Mouse (Mus musculus) heart, postnatal 25 days (tissue): ENCODE data around the gene Jph3. TPM values are rescaled to one million over a fixed set of nuclear protein-coding genes. Genes with fewer than 3 reads are reported as not detected.

Source experiments
- DNase-seq: peaks from one replicate; pipeline ENCODE4 v3.0.0; 2022; ENCODE audit warnings: low spot score
- intact Hi-C: fragments of 180-260 bp; cut with DNase I; formaldehyde crosslinking; loops from one replicate; pipeline ENCODE4 v1.15.1; 2025
- total RNA-seq, 2 experiments: library from RNA; stranded (reverse); gene quantifications; 2 replicates each; pipeline ENCODE4 v1.2.3; 2021

Gene Jph3
- total RNA-seq: not detected

DNA sequence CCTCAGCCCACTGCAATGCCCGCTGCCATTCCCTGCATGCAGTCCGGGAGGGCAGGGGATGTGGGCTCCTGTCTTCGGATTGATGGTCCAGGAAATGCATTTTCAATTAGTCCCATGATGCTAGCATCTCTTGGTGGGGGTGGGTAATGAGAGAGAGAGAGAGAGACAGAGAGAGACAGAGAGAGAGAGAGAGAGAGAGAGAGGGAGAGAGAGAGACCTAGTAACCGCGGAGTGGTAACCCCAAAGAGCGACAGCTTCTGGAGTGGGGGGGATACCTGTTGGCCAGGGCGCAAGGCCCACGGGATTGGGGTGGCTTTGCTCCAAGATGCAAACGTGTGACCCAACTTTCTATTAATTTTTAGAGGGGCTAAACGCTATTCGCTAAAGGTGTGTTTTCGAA, at the start of gene Jph3:
TSS of gene Jph3 (plus strand) at position 301 of the 400 bp plus-strand sequence.
- DNase-seq: no peak
- intact Hi-C loops: no loop called here

DNA sequence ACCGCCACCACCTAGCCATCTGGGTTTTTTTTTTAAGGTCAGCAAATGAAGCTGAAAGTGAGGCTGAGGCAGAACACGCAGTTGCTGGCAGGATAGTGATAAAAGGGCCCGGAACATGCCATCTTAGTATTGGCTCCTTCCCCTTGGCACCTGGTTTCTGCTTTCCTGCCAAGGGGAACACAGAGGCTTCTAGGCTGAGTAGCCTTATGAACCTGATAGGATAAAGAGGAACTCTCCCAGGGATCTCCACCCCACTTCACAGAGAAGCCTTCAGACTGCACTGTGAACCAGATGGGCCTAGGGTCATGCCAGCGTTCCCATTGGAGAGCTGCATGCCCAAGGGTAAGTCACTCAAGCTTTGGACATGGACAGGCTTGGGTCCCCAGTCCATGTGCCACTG, 48.5 kb upstream of the Jph3 start:
- intact Hi-C loops: no loop called here
- DNase-seq: no peak

GRCm38 (mm10) chr8:121681457-121681856, 48.0 kb upstream of the Jph3 start:
- intact Hi-C loops: no loop called here
- no peak for DNase-seq

DNA sequence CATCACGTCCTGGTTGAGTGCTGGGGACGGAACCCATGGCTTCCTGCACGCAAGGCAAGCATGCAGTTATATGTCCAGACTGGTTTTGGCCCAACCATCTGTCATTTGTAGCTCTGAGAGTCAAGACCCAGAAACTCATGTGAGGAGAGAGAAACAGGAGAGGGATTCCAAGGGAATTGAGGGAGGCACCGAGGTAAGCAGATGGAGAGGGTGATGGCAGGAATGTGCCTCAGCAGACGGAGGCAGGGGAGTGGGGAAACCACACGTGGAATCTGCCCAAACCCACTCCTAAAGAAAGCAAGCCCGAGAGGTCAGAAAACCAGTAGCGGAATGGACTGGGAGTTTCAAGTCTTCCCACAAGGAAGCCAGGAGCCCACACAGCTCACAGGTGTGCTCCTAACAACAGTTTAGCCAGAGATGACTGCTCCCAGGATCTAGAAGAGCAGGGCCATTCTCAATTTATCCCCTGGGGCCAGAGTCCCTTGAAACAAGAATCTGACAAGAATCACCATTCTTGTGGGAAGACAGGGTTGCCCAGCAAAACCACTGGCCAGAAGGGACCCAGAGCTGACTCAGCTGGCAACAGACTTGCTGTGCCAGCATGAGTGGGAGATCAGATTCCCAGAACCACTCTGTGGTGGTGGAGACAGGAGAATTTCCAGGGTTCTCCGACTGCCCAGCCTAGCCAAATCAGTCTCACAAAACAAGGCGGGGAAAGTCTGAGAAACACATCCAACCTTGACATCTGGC, 46.2 kb upstream of the Jph3 start:
- intact Hi-C loops: no loop called here
- no peak for DNase-seq

DNA sequence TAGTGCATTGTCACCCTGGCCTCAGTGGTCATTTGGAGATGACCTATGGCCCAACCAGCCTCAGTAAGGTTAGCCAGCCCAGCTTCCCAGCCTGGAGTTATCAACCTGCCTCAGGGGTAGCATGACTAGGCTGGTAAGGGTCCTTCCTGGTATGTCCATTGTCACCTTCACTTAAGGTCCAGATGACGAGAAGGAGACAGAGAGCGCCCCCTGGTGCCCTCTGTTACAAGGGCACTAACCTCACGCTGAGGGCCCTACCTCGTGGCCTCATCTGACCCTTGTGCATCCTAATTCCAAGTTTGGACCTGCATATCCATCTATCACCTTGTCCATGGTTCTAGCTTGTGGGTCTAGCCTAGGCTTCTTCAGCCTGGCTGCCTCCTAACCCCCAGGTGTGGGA, 44.0 kb upstream of the Jph3 start:
- DNase-seq: peak; percentile 30
- intact Hi-C loops: loop anchor here (1.0 kb wide), 2 partner anchors 83 to 138 kb away; no protein-coding TSS in a partner anchor

- DNase-seq: no peak
- intact Hi-C loops: no loop called here
These were observed 41.8 kb upstream of the Jph3 start for GRCm38 (mm10) chr8:121687455-121688161.

DNA sequence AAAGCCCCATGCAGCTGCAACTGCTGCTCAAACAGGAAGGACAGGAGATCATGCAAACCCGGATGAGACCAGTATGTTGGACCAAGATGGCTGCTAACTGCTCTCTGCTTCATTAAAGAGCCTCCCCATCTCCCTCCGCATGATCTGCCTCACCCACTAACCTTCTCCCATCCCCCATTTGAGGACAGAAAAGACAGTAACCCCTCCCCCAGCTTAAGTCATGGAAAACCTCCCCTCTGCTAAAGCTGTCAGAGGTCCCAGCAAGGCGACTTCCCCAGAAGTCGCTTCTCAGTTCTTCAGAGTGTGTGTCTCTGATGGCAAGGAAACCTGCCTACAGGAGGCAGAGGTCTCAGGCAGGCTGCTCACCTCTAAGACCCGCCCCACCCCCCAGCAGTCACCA, 40.9 kb upstream of the Jph3 start:
- intact Hi-C loops: no loop called here

DNA sequence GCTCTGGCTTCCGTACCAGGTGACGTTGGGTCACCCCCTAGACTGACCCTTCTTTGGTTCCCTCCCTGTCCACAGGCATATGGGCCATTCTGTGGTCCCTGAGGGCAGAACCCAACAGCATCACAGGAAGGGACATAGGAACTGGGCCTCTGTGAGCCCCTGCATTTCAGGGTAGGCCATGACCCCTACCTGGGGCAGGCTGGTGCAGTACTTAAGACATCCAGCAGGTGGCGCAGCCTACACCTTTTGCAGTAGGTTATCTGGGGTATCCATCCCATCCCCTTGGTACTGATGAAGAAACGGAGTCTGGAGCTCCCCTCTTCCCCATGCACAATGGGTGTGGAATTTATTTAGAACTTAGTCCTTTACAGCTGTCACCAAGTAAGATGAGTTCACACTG, 35.0 kb upstream of the Jph3 start:
- no peak for DNase-seq
- intact Hi-C loops: no loop called here

More for the DNA sequence above, 40.9 kb upstream of the Jph3 start:
- DNase-seq: no peak

DNA sequence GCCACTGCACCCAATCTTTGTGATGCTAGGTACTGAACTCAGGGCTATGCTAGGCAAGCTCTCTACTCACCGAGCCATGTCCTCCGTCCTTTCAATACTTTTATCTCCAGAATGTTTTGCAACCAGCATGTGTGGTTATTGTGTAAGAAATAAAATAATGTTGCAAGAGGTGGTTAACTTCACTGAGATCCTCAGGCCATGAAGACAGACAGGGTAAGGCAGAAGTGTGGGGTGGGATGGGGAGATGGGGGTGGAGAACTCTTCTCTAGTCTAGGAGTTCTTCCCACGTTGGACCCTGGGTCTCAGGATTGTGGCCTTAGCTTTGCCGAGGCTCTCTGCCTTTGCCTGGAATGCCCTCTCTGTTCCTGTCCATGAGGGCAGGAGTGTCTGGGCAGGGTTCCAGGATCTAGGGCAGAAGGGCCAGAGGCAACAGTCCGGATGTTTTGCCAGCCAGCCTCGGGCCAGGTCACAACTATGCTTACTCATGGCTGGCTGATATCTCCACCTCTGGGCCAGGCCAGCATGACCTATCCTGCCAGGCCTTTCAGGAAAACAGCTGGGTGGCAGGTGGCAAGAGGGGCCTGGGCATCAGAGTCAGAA, 33.7 kb upstream of the Jph3 start:
- peak; percentile 61 for DNase-seq
- intact Hi-C loops: no loop called here

DNA sequence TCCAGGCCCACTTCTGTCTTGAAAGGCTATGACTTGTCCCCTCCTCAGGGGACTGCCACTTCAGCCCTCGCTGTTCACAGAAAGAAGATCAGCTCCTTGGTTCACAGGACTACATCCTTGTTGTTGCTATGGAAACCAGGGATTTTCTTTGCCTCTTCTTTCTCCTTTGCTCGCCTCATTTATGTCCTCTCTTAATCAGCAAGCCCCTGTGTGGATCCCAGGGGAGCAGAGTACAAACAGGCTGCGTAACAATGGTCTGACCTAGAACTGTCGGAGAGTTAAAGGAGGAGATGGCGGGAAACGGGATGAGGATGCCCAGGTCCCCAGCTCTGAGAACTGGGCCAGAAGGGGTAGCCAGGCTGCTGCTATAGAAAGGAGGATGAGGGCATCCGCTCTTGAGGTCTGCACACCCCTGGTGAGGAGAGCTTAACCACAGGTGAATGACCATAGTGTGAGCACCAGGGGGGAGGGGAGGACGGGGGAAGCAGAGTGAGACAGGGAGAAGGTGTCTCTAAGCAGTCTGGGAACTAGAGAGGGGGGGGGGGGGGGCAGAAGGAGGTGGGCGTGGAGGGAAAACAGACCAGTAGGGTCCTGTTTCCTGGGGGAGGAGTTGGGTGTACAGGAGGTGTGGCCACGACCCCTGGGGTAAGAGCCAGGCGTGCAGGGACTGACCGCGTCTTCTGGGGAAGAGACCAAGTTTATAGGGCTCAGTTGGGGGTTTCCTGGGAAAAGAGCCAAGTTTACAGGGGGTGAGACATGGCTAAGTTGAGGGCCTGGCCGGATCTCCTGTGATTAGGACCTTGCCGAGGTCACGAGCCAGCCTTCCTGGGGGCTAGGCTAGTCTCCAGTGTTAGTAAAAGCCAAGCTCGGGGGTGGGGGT, 31.4 kb upstream of the Jph3 start:
- intact Hi-C loops: no loop called here
- no peak for DNase-seq

DNA sequence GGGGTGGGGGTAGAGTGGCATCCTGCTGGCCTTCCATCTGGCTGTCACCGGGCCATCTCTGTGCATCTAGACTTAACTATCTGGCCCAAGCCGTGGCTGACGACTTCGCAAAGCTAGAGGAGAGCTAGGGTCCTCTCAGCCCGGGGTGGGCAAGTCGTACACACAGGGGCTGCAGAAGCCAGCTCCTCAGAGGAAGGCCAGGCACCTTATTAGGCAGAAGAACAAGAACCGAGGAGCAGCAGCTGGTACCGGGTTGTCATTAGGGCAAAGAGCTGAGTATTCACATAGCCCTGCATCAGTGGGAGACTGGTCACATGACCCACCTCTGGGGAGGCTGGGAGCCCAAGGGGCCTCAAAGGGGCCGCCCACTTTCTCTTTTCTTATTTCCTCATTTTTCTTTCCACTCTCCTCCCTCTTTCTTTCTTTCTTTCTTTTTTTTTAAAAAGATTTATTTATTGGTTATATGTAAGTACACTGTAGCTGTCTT, 30.8 kb upstream of the Jph3 start:
- DNase-seq: no peak
- intact Hi-C loops: no loop called here

DNA sequence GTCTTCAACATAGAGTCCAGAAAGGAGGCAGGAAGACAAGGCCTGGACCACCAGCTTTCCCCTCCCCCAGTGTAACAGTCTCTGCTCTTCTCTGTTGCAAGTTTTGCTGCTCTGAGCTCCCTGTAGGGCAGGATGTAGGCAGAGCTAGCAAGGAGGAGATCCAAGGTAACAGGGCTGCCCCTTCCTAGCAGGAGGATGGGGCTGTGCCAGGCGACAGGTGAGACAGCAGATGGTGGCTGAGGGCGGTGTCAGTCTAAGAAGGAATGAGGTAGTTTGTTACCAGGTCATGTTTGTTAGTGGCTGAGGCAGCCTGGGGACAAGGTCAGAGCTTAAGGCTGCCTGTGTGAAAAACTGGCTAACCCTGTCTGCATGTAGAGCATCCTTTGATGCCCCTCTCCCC, 29.5 kb upstream of the Jph3 start:
- intact Hi-C loops: no loop called here
- no peak for DNase-seq

GRCm38 (mm10) chr8:121705174-121705573, 24.2 kb upstream of the Jph3 start:
- intact Hi-C loops: no loop called here
- DNase-seq: no peak

- DNase-seq: no peak
- intact Hi-C loops: no loop called here
These were observed 22.5 kb upstream of the Jph3 start for GRCm38 (mm10) chr8:121706956-121707355.

GRCm38 (mm10) chr8:121708406-121708805, 21.0 kb upstream of the Jph3 start:
- intact Hi-C loops: no loop called here
- no peak for DNase-seq

GRCm38 (mm10) chr8:121717502-121717901, 11.9 kb upstream of the Jph3 start:
- DNase-seq: no peak
- intact Hi-C loops: loop anchor here (5.0 kb wide), 1 partner anchor 115 kb away; no protein-coding TSS in a partner anchor

- intact Hi-C loops: loop anchor here (5.0 kb wide), 1 partner anchor 114 kb away; no protein-coding TSS in a partner anchor
- peak; percentile 44 for DNase-seq
These were observed 11.4 kb upstream of the Jph3 start for GRCm38 (mm10) chr8:121717982-121718425.

GRCm38 (mm10) chr8:121718925-121719324, 10.5 kb upstream of the Jph3 start:
- intact Hi-C loops: loop anchor here (5.0 kb wide), 1 partner anchor 113 kb away; no protein-coding TSS in a partner anchor

DNA sequence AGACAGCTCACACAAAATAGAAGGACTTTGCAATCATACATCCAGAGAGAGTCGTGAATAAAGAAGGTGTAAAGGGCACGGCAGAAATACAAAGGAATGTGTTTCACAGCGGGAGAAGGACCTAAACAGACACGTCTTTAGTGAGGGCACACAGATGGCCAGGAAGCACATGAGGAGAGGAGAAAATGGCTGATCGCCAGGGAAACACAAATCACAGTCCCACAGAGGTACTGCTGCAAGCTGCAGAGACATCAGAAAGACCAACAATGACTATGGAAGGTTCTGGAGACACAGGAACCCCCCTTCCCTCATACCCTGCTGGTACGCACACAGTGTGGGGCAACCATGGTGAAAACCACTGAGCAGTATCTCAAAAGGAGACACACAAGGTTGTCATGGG, 8.4 kb upstream of the Jph3 start:
- DNase-seq: no peak
- intact Hi-C loops: no loop called here

More at GRCm38 (mm10) chr8:121718925-121719324, 10.5 kb upstream of the Jph3 start:
- DNase-seq: no peak

DNA sequence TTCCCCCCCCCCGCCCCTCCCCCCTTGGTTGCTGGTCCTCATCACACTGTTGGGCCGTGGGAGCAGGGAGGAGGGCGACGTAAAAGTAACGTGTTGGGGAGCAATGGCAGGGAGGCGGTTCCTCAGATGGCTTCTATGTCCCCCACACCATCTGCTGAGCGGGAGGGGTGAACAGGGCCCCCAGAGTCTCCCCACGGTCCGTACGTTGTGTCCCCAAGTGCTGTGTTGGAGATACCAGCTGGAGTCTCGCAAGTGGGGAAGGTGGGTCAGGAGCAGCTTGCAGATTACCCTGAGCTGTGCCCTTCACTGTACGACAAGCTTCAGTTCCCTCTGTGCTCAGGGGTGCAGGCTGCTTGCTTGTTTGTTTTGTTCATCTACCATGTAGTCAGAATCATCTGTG, 5.6 kb upstream of the Jph3 start:
- no peak for DNase-seq

More for the DNA sequence above, 5.6 kb upstream of the Jph3 start:
- intact Hi-C loops: no loop called here
